Mouse (Mus musculus) hindbrain, embryonic 15.5 days (tissue): ENCODE data around the gene Tuba1a. TPM values are rescaled to one million over a fixed set of nuclear protein-coding genes. Genes with fewer than 3 reads are reported as not detected.
A peak's percentile ranks its signal among the peaks of the same experiment; 100 is the strongest.
"Not testable (repeated sequence)": the region's sequence is repeated elsewhere in the genome, so short reads cannot be mapped to it uniquely, and the experiment has no call there.

ENCODE experiments used
- ATAC-seq: fragments of 200-750 bp; cut with Nextera tagmentation; 2 replicates; pipeline ENCODE4 v1.8.0; 2017; ENCODE audit warnings: low read depth, moderate number of reproducible peaks, moderate TSS enrichment; ENCODE audit not compliant: low FRiP score
- H3K27ac ChIP-seq: fragments of 300-500 bp; sonication (generic); replicated peaks from 2 replicates; pipeline ENCODE4 v1.5.1; 2015; ENCODE audit warnings: mild to moderate bottlenecking, inconsistent platforms
- H3K27me3 ChIP-seq: fragments of 300-500 bp; sonication (generic); 2 replicates; pipeline ENCODE4 v1.6.1; 2015; ENCODE audit warnings: control low read depth, inconsistent platforms
- H3K36me3 ChIP-seq: fragments of 300-500 bp; sonication (generic); 2 replicates; pipeline ENCODE4 v1.6.1; 2015; ENCODE audit warnings: control low read depth, inconsistent platforms
- H3K4me1 ChIP-seq: fragments of 300-500 bp; sonication (generic); replicated peaks from 2 replicates; pipeline ENCODE4 v1.6.1; 2015; ENCODE audit warnings: control low read depth, inconsistent platforms
- H3K4me2 ChIP-seq: fragments of 300-500 bp; sonication (generic); 2 replicates; pipeline ENCODE4 v1.6.1; 2015; ENCODE audit warnings: moderate library complexity, mild to moderate bottlenecking, inconsistent platforms
- H3K4me3 ChIP-seq: fragments of 300-500 bp; sonication (generic); 2 replicates; pipeline ENCODE4 v1.5.1; 2015; ENCODE audit warnings: mild to moderate bottlenecking, inconsistent platforms
- H3K9ac ChIP-seq: fragments of 300-500 bp; sonication (generic); 2 replicates; pipeline ENCODE4 v1.6.1; 2015; ENCODE audit warnings: inconsistent platforms
- H3K9me3 ChIP-seq: fragments of 300-500 bp; sonication (generic); 2 replicates; pipeline ENCODE4 v1.6.1; 2016; ENCODE audit warnings: control low read depth, inconsistent platforms
- WGBS: fragments of 180-500 bp; shearing (Covaris S2); methylation state at CpG from one replicate; pipeline ENCODE4 v1.1.7; 2015; 5-methylcytosine and 5-hydroxymethylcytosine counted together
- polyA plus RNA-seq: library from polyadenylated mRNA; unstranded; fragments of >200 nt; fragmentation: Nextera tagmentation; extraction: Ambion mirVana; gene quantifications from 2 replicates; pipeline ENCODE4 v1.2.1, GENCODE M21; 2015

Gene Tuba1a
- polyA plus RNA-seq, 1 experiment from 2014 or later: 15,534 TPM

GRCm38 (mm10) chr15:98982100-98982499, 28.6 kb upstream of the Tuba1a start:
- Histone ChIP-seq H3K27me3 (no peaks in the 10 kb centered on the region), H3K4me3 (no peak overlapping the region), H3K36me3 (no peaks in the 10 kb centered on the region), H3K4me2 (no peak overlapping the region; the same call in 1 of the 2 replicates), H3K9me3 (no peaks in the 10 kb centered on the region), H3K4me1 (peaks cover 58% of the 10 kb centered on the region), H3K9ac (no peak overlapping the region), H3K27ac (peak overlapping the region; percentile 96)
- ATAC-seq: no peak
- 65% methylated on average over 6 of the region's 6 CpGs for WGBS

- Histone ChIP-seq H3K27ac (peak overlapping the region; percentile 55), H3K4me1 (peaks cover 55% of the 10 kb centered on the region), H3K9ac (no peak overlapping the region), H3K4me3 (no peak overlapping the region), H3K36me3 (no peaks in the 10 kb centered on the region), H3K27me3 (no peaks in the 10 kb centered on the region), H3K9me3 (no peaks in the 10 kb centered on the region), H3K4me2 (no peak overlapping the region)
- ATAC-seq: no peak
- WGBS: 51% methylated on average over 7 of the region's 7 CpGs
Measured at GRCm38 (mm10) chr15:98980012-98980614, 26.6 kb upstream of the Tuba1a start.

GRCm38 (mm10) chr15:98978409-98979172, 25.1 kb upstream of the Tuba1a start:
- Histone ChIP-seq H3K27ac (peak overlapping the region; percentile 83), H3K9ac (no peak overlapping the region), H3K36me3 (no peaks in the 10 kb centered on the region), H3K9me3 (no peaks in the 10 kb centered on the region), H3K4me1 (peaks cover 55% of the 10 kb centered on the region), H3K27me3 (no peaks in the 10 kb centered on the region), H3K4me3 (peak overlapping the region; percentile 5), H3K4me2 (peak overlapping the region; percentile 42)
- no peak for ATAC-seq
- 29% methylated on average over 20 of the region's 20 CpGs for WGBS

GRCm38 (mm10) chr15:98977759-98978408, 24.4 kb upstream of the Tuba1a start:
- WGBS: 23% methylated on average over 14 of the region's 14 CpGs
- peaks cover 57% of the 10 kb centered on the region for H3K4me1 ChIP-seq
- H3K27ac ChIP-seq: peak overlapping the region; percentile 83
- no peak overlapping the region for H3K9ac ChIP-seq
- no peaks in the 10 kb centered on the region for H3K27me3 ChIP-seq
- peak overlapping the region; percentile 42 for H3K4me2 ChIP-seq
- peak; percentile 75 for ATAC-seq
- peak overlapping the region; percentile 5 for H3K4me3 ChIP-seq
- H3K36me3 ChIP-seq: no peaks in the 10 kb centered on the region
- no peaks in the 10 kb centered on the region for H3K9me3 ChIP-seq

- peaks cover 57% of the 10 kb centered on the region for H3K4me1 ChIP-seq
- 0 out of 2 replicates have a peak overlapping the region, but pooled peaks have one; percentile 14 for H3K9ac ChIP-seq
- ATAC-seq: no peak
- H3K4me2 ChIP-seq: peak overlapping the region; percentile 42
- no peaks in the 10 kb centered on the region for H3K9me3 ChIP-seq
- H3K4me3 ChIP-seq: no peak overlapping the region
- no peaks in the 10 kb centered on the region for H3K36me3 ChIP-seq
- no peaks in the 10 kb centered on the region for H3K27me3 ChIP-seq
- peak overlapping the region; percentile 83 for H3K27ac ChIP-seq
- 47% methylated on average over 21 of the region's 21 CpGs for WGBS
Measured at GRCm38 (mm10) chr15:98976763-98977758, 23.6 kb upstream of the Tuba1a start.

- ATAC-seq: no peak
- Histone ChIP-seq H3K36me3 (no peaks in the 10 kb centered on the region), H3K27me3 (no peaks in the 10 kb centered on the region), H3K9me3 (no peaks in the 10 kb centered on the region), H3K9ac (no peak overlapping the region), H3K4me2 (no peak overlapping the region), H3K4me3 (no peak overlapping the region), H3K27ac (peak overlapping the region; percentile 99), H3K4me1 (peaks cover 70% of the 10 kb centered on the region)
- WGBS: 58% methylated on average over 9 of the region's 9 CpGs
Measured at GRCm38 (mm10) chr15:98973015-98973614, 19.6 kb upstream of the Tuba1a start.

- not testable (repeated sequence) for H3K36me3 ChIP-seq, H3K9me3 ChIP-seq, H3K27me3 ChIP-seq
- Histone ChIP-seq H3K4me2 (peak overlapping the region; percentile 59), H3K27ac (peak overlapping the region; percentile 99), H3K9ac (peak overlapping the region; percentile 43), H3K4me3 (peak overlapping the region; percentile 26), H3K4me1 (peaks cover 59% of the 10 kb centered on the region)
- ATAC-seq: peak; percentile 40; the same call in 1 of the 2 replicates
- WGBS: 40% methylated on average over 15 of the region's 15 CpGs
Measured at GRCm38 (mm10) chr15:98971576-98972320, 18.2 kb upstream of the Tuba1a start.

GRCm38 (mm10) chr15:98971111-98971510, 17.6 kb upstream of the Tuba1a start:
- Histone ChIP-seq H3K9ac (peak overlapping the region; percentile 43), H3K36me3 (no peaks in the 10 kb centered on the region), H3K27ac (peak overlapping the region; percentile 99), H3K4me1 (peaks cover 56% of the 10 kb centered on the region), H3K9me3 (no peaks in the 10 kb centered on the region), H3K4me2 (peak overlapping the region; percentile 59), H3K4me3 (peak overlapping the region; percentile 26), H3K27me3 (no peaks in the 10 kb centered on the region)
- WGBS: 6% methylated on average over 4 of the region's 4 CpGs
- peak; percentile 71 for ATAC-seq

GRCm38 (mm10) chr15:98969372-98970101, 16.0 kb upstream of the Tuba1a start:
- Histone ChIP-seq H3K27me3 (no peaks in the 10 kb centered on the region), H3K4me3 (no peak overlapping the region), H3K9me3 (no peaks in the 10 kb centered on the region), H3K4me1 (peaks cover 60% of the 10 kb centered on the region), H3K9ac (peak overlapping the region; percentile 23; the same call in 1 of the 2 replicates), H3K4me2 (peak overlapping the region; percentile 59), H3K36me3 (no peaks in the 10 kb centered on the region), H3K27ac (peak overlapping the region; percentile 99)
- no peak for ATAC-seq
- 4% methylated on average over 16 of the region's 16 CpGs for WGBS
